Mouse (Mus musculus) liver, adult 2 months (tissue): ENCODE results near the gene Oxa1l. TPM values are rescaled to one million over a fixed set of nuclear protein-coding genes. Genes with fewer than 3 reads are reported as not detected.
A peak's percentile ranks its signal among the peaks of the same experiment; 100 is the strongest.

Experiments used
- DNase-seq: peaks from one replicate; pipeline ENCODE4 v3.0.0-alpha.2; 2011; ENCODE audit warnings: low read depth, low spot score; ENCODE audit errors: extremely low read depth
- H3K27ac ChIP-seq: fragments of 200-500 bp; replicated peaks from 2 replicates; pipeline ENCODE4 v1.5.1; 2012; ENCODE audit warnings: low read depth, mild to moderate bottlenecking, control low read depth, inconsistent platforms, low read length; ENCODE audit not compliant: insufficient read depth
- H3K27me3 ChIP-seq: fragments of 200-500 bp; 2 replicates; pipeline ENCODE4 v1.6.1; 2012; ENCODE audit warnings: mild to moderate bottlenecking, moderate library complexity, low read length, inconsistent platforms; ENCODE audit not compliant: control insufficient read depth, insufficient read depth
- H3K36me3 ChIP-seq: fragments of 200-500 bp; 2 replicates; pipeline ENCODE4 v1.6.1; 2012; ENCODE audit warnings: low read length, inconsistent platforms; ENCODE audit not compliant: control insufficient read depth, insufficient read depth
- H3K4me1 ChIP-seq: fragments of 200-500 bp; 2 replicates; pipeline ENCODE4 v1.6.1; 2011; ENCODE audit warnings: low read length; ENCODE audit not compliant: control insufficient read depth, insufficient read depth
- H3K4me3 ChIP-seq: fragments of 200-500 bp; 2 replicates; pipeline ENCODE4 v1.5.1; 2011; ENCODE audit warnings: low read depth, mild to moderate bottlenecking, control low read depth, low read length, moderate library complexity; ENCODE audit not compliant: insufficient read depth
- H3K79me2 ChIP-seq: fragments of 200-500 bp; 2 replicates; pipeline ENCODE4 v1.6.1; 2012; ENCODE audit warnings: inconsistent platforms, mild to moderate bottlenecking, low read length, moderate library complexity; ENCODE audit not compliant: control insufficient read depth, insufficient read depth
- H3K9ac ChIP-seq: fragments of 200-500 bp; 2 replicates; pipeline ENCODE4 v1.6.1; 2012; ENCODE audit warnings: low read depth, mild to moderate bottlenecking, control low read depth, inconsistent platforms, low read length
- CTCF ChIP-seq: fragments of 200-500 bp; IDR thresholded peaks from 2 replicates; pipeline ENCODE4 v1.5.1; 2011; ENCODE audit warnings: low read depth, low read length, control low read depth
- POLR2A ChIP-seq: fragments of 200-500 bp; IDR thresholded peaks from 2 replicates; pipeline ENCODE4 v1.6.1; 2011; ENCODE audit warnings: low read length, control low read depth; ENCODE audit not compliant: insufficient read depth; ENCODE audit errors: extremely low read depth
- WGBS: fragments of 180-500 bp; shearing (Covaris S2); methylation state at CpG from one replicate; pipeline ENCODE4 v1.1.7; 2018; 5-methylcytosine and 5-hydroxymethylcytosine counted together
- polyA plus RNA-seq: library from polyadenylated mRNA; depleted of rRNA; stranded (reverse); fragments of >200 nt; gene quantifications from 2 replicates; pipeline ENCODE4 v1.2.3, GENCODE M21; 2012; rRNA removed
- total RNA-seq: library from RNA; depleted of rRNA; stranded (reverse); fragments of >200 nt; gene quantifications from 2 replicates; pipeline ENCODE4 v1.2.3, GENCODE M21; 2014; rRNA removed

Oxa1l gene
- total RNA-seq: 16.4 and 23.1 TPM in 2 replicates
- 108 and 116 TPM in 2 replicates for polyA plus RNA-seq

- H3K36me3 ChIP-seq: peaks cover 6% of the 10 kb centered on the region; the same call in 1 of the 2 replicates
- peak within 1 kb of the TSS; percentile 86 for H3K27ac ChIP-seq
- no peaks in the 10 kb centered on the region; the same call in 1 of the 2 replicates for H3K79me2 ChIP-seq
- WGBS: under 1% methylated on average over 48 of the region's 48 CpGs
- DNase-seq: peak; percentile 84
- H3K4me3 ChIP-seq: peak within 1 kb of the TSS; percentile 95
- H3K27me3 ChIP-seq: no peaks in the 10 kb centered on the region
- peak within 1 kb of the TSS; percentile 94 for H3K9ac ChIP-seq
- peaks cover 2% of the 10 kb centered on the region; the same call in 1 of the 2 replicates for H3K4me1 ChIP-seq
- TF ChIP-seq CTCF (peak; percentile 17; the same call in 1 of the 2 replicates), POLR2A (peak; percentile 53; the same call in 1 of the 2 replicates)
Observed at GRCm38 (mm10) chr14:54360577-54361340, at the start of gene Oxa1l. Gene Oxa1l (plus strand): TSS chr14:54360834.

GRCm38 (mm10) chr14:54311763-54312162 lies 48.9 kb upstream of the Oxa1l start:
- Histone ChIP-seq H3K4me3 (no peak overlapping the region), H3K9ac (no peak overlapping the region), H3K79me2 (no peaks in the 10 kb centered on the region), H3K4me1 (no peaks in the 10 kb centered on the region), H3K27me3 (no peaks in the 10 kb centered on the region; the same call in 1 of the 2 replicates), H3K36me3 (no peaks in the 10 kb centered on the region), H3K27ac (no peak overlapping the region)
- no peak for TF ChIP-seq POLR2A
- TF ChIP-seq CTCF: no peak
- WGBS: 62% methylated on average over 3 of the region's 3 CpGs
- no peak for DNase-seq

GRCm38 (mm10) chr14:54321556-54322376 lies 38.9 kb upstream of the Oxa1l start:
- Histone ChIP-seq H3K4me1 (no peaks in the 10 kb centered on the region), H3K27me3 (no peaks in the 10 kb centered on the region), H3K4me3 (no peak overlapping the region), H3K27ac (no peak overlapping the region), H3K9ac (no peak overlapping the region), H3K36me3 (no peaks in the 10 kb centered on the region), H3K79me2 (no peaks in the 10 kb centered on the region)
- TF ChIP-seq CTCF: no peak
- TF ChIP-seq POLR2A: no peak
- no peak for DNase-seq
- WGBS: 77% methylated on average over 18 of the region's 18 CpGs

GRCm38 (mm10) chr14:54324486-54324885 lies 36.1 kb upstream of the Oxa1l start:
- H3K9ac ChIP-seq: no peak overlapping the region
- H3K27ac ChIP-seq: no peak overlapping the region
- no peak for DNase-seq
- no peak for TF ChIP-seq CTCF
- TF ChIP-seq POLR2A: no peak
- no peaks in the 10 kb centered on the region for H3K79me2 ChIP-seq
- no peaks in the 10 kb centered on the region for H3K4me1 ChIP-seq
- WGBS: 83% methylated on average over 5 of the region's 5 CpGs
- no peak overlapping the region for H3K4me3 ChIP-seq
- no peaks in the 10 kb centered on the region for H3K27me3 ChIP-seq
- no peaks in the 10 kb centered on the region for H3K36me3 ChIP-seq

GRCm38 (mm10) chr14:54328548-54328947 lies 32.1 kb upstream of the Oxa1l start:
- DNase-seq: no peak
- Histone ChIP-seq H3K4me1 (no peaks in the 10 kb centered on the region), H3K27ac (no peak overlapping the region), H3K4me3 (no peak overlapping the region), H3K9ac (no peak overlapping the region), H3K79me2 (no peaks in the 10 kb centered on the region), H3K27me3 (no peaks in the 10 kb centered on the region), H3K36me3 (no peaks in the 10 kb centered on the region)
- no peak for TF ChIP-seq POLR2A
- no peak for TF ChIP-seq CTCF
- 71% methylated on average over 2 of the region's 2 CpGs for WGBS
